Mouse (Mus musculus): ENCODE results near the gene Aftph. TPM values are rescaled to one million over a fixed set of nuclear protein-coding genes. Genes with fewer than 3 reads are reported as not detected.

The Aftph gene
- polyA plus RNA-seq, 1 experiment from 2014 or later: 13.1 TPM

- Histone ChIP-seq H3K9me3 (replicated peaks; ENCODE audit: control insufficient read depth, low read length) (no peaks in the 10 kb centered on the region), H3K4me3 (ENCODE audit: low read length) (no peak overlapping the region), H3K9ac (ENCODE audit: low read length) (no peak overlapping the region), H3K4me1 (ENCODE audit: control insufficient read depth, insufficient read depth, low read length) (no peaks in the 10 kb centered on the region), H3K27me3 (ENCODE audit: control insufficient read depth, insufficient read depth, low read length) (no peaks in the 10 kb centered on the region), H3K36me3 (ENCODE audit: control insufficient read depth, insufficient read depth) (0 out of 2 replicates have a peak, but pooled peaks cover 3% of the 10 kb centered on the region), H3K4me2 (ENCODE audit: low read depth, low read length) (no peak overlapping the region), H3K27ac (ENCODE audit: low read length) (no peak overlapping the region)
- WGBS: 76% methylated on average over 5 of the region's 5 CpGs
- no peak for ATAC-seq (replicated peaks; ENCODE audit: extremely low read depth, insufficient read depth, low FRiP score)
Observed at GRCm38 (mm10) chr11:20680781-20681180, 60.6 kb downstream of the Aftph start.

- ATAC-seq (replicated peaks; ENCODE audit: extremely low read depth, insufficient read depth, low FRiP score): no peak
- no peaks in the 10 kb centered on the region for H3K36me3 ChIP-seq (ENCODE audit: control insufficient read depth, insufficient read depth)
- no peak overlapping the region for H3K4me2 ChIP-seq (ENCODE audit: low read depth, low read length)
- H3K9me3 ChIP-seq (replicated peaks; ENCODE audit: control insufficient read depth, low read length): no peaks in the 10 kb centered on the region
- H3K9ac ChIP-seq (ENCODE audit: low read length): no peak overlapping the region
- no peaks in the 10 kb centered on the region for H3K27me3 ChIP-seq (ENCODE audit: control insufficient read depth, insufficient read depth, low read length)
- H3K4me1 ChIP-seq (ENCODE audit: control insufficient read depth, insufficient read depth, low read length): no peaks in the 10 kb centered on the region
- H3K4me3 ChIP-seq (ENCODE audit: low read length): no peak overlapping the region
- 79% methylated on average over 2 of the region's 2 CpGs for WGBS
- no peak overlapping the region for H3K27ac ChIP-seq (ENCODE audit: low read length)
Observed at GRCm38 (mm10) chr11:20679396-20679795, 62.0 kb downstream of the Aftph start.

- Histone ChIP-seq H3K27me3 (ENCODE audit: control insufficient read depth, insufficient read depth, low read length) (no peaks in the 10 kb centered on the region), H3K4me3 (ENCODE audit: low read length) (no peak overlapping the region), H3K9me3 (replicated peaks; ENCODE audit: control insufficient read depth, low read length) (no peaks in the 10 kb centered on the region), H3K4me1 (ENCODE audit: control insufficient read depth, insufficient read depth, low read length) (no peaks in the 10 kb centered on the region), H3K36me3 (ENCODE audit: control insufficient read depth, insufficient read depth) (no peaks in the 10 kb centered on the region), H3K4me2 (ENCODE audit: low read depth, low read length) (no peak overlapping the region), H3K9ac (ENCODE audit: low read length) (no peak overlapping the region), H3K27ac (ENCODE audit: low read length) (no peak overlapping the region)
- no peak for ATAC-seq (replicated peaks; ENCODE audit: extremely low read depth, insufficient read depth, low FRiP score)
- WGBS: 74% methylated on average over 6 of the region's 6 CpGs
Observed at GRCm38 (mm10) chr11:20672513-20672912, 68.9 kb downstream of the Aftph start.

GRCm38 (mm10) chr11:20671789-20672392, 69.5 kb downstream of the Aftph start:
- WGBS: 48% methylated on average over 6 of the region's 6 CpGs
- H3K4me1 ChIP-seq (ENCODE audit: control insufficient read depth, insufficient read depth, low read length): no peaks in the 10 kb centered on the region
- ATAC-seq (replicated peaks; ENCODE audit: extremely low read depth, insufficient read depth, low FRiP score): 0 out of 2 replicates have a peak, but pooled peaks have one; percentile 37
- H3K27me3 ChIP-seq (ENCODE audit: control insufficient read depth, insufficient read depth, low read length): no peaks in the 10 kb centered on the region
- no peak overlapping the region for H3K4me2 ChIP-seq (ENCODE audit: low read depth, low read length)
- no peaks in the 10 kb centered on the region for H3K36me3 ChIP-seq (ENCODE audit: control insufficient read depth, insufficient read depth)
- H3K4me3 ChIP-seq (ENCODE audit: low read length): no peak overlapping the region
- no peaks in the 10 kb centered on the region for H3K9me3 ChIP-seq (replicated peaks; ENCODE audit: control insufficient read depth, low read length)
- H3K27ac ChIP-seq (ENCODE audit: low read length): no peak overlapping the region
- no peak overlapping the region for H3K9ac ChIP-seq (ENCODE audit: low read length)

- no peaks in the 10 kb centered on the region for H3K27me3 ChIP-seq (ENCODE audit: control insufficient read depth, insufficient read depth, low read length)
- H3K4me3 ChIP-seq (ENCODE audit: low read length): no peak overlapping the region
- no peaks in the 10 kb centered on the region for H3K36me3 ChIP-seq (ENCODE audit: control insufficient read depth, insufficient read depth)
- WGBS: 76% methylated on average over 9 of the region's 9 CpGs
- no peak overlapping the region for H3K9ac ChIP-seq (ENCODE audit: low read length)
- H3K27ac ChIP-seq (ENCODE audit: low read length): no peak overlapping the region
- H3K4me2 ChIP-seq (ENCODE audit: low read depth, low read length): no peak overlapping the region
- no peak for ATAC-seq (replicated peaks; ENCODE audit: extremely low read depth, insufficient read depth, low FRiP score)
- H3K4me1 ChIP-seq (ENCODE audit: control insufficient read depth, insufficient read depth, low read length): no peaks in the 10 kb centered on the region
- H3K9me3 ChIP-seq (replicated peaks; ENCODE audit: control insufficient read depth, low read length): no peaks in the 10 kb centered on the region
Observed at GRCm38 (mm10) chr11:20664878-20665277, 76.5 kb downstream of the Aftph start.

GRCm38 (mm10) chr11:20663580-20664198, 77.7 kb downstream of the Aftph start:
- H3K4me3 ChIP-seq (ENCODE audit: low read length): no peak overlapping the region
- no peak overlapping the region for H3K4me2 ChIP-seq (ENCODE audit: low read depth, low read length)
- no peak for ATAC-seq (replicated peaks; ENCODE audit: extremely low read depth, insufficient read depth, low FRiP score)
- H3K36me3 ChIP-seq (ENCODE audit: control insufficient read depth, insufficient read depth): no peaks in the 10 kb centered on the region
- no peaks in the 10 kb centered on the region; the same call in 1 of the 2 replicates for H3K9me3 ChIP-seq (replicated peaks; ENCODE audit: control insufficient read depth, low read length)
- H3K27me3 ChIP-seq (ENCODE audit: control insufficient read depth, insufficient read depth, low read length): no peaks in the 10 kb centered on the region
- no peaks in the 10 kb centered on the region for H3K4me1 ChIP-seq (ENCODE audit: control insufficient read depth, insufficient read depth, low read length)
- H3K9ac ChIP-seq (ENCODE audit: low read length): no peak overlapping the region
- no peak overlapping the region for H3K27ac ChIP-seq (ENCODE audit: low read length)
- 60% methylated on average over 5 of the region's 5 CpGs for WGBS

GRCm38 (mm10) chr11:20662811-20663210, 78.6 kb downstream of the Aftph start:
- no peak overlapping the region for H3K4me3 ChIP-seq (ENCODE audit: low read length)
- H3K36me3 ChIP-seq (ENCODE audit: control insufficient read depth, insufficient read depth): no peaks in the 10 kb centered on the region
- WGBS: 75% methylated on average over 7 of the region's 7 CpGs
- no peaks in the 10 kb centered on the region for H3K4me1 ChIP-seq (ENCODE audit: control insufficient read depth, insufficient read depth, low read length)
- no peak overlapping the region for H3K4me2 ChIP-seq (ENCODE audit: low read depth, low read length)
- no peak for ATAC-seq (replicated peaks; ENCODE audit: extremely low read depth, insufficient read depth, low FRiP score)
- no peak overlapping the region for H3K9ac ChIP-seq (ENCODE audit: low read length)
- H3K9me3 ChIP-seq (replicated peaks; ENCODE audit: control insufficient read depth, low read length): no peaks in the 10 kb centered on the region; the same call in 1 of the 2 replicates
- no peaks in the 10 kb centered on the region for H3K27me3 ChIP-seq (ENCODE audit: control insufficient read depth, insufficient read depth, low read length)
- H3K27ac ChIP-seq (ENCODE audit: low read length): no peak overlapping the region

- Histone ChIP-seq H3K9ac (ENCODE audit: low read length) (no peak overlapping the region), H3K4me3 (ENCODE audit: low read length) (no peak overlapping the region), H3K4me2 (ENCODE audit: low read depth, low read length) (no peak overlapping the region), H3K27me3 (ENCODE audit: control insufficient read depth, insufficient read depth, low read length) (no peaks in the 10 kb centered on the region), H3K9me3 (replicated peaks; ENCODE audit: control insufficient read depth, low read length) (no peaks in the 10 kb centered on the region; the same call in 1 of the 2 replicates), H3K27ac (ENCODE audit: low read length) (no peak overlapping the region), H3K36me3 (ENCODE audit: control insufficient read depth, insufficient read depth) (no peaks in the 10 kb centered on the region), H3K4me1 (ENCODE audit: control insufficient read depth, insufficient read depth, low read length) (peaks cover 5% of the 10 kb centered on the region)
- WGBS: 37% methylated on average over 4 of the region's 4 CpGs
- no peak for ATAC-seq (replicated peaks; ENCODE audit: extremely low read depth, insufficient read depth, low FRiP score)
Observed at GRCm38 (mm10) chr11:20661652-20662051, 79.7 kb downstream of the Aftph start.

All from heart, embryonic 16.5 days (tissue).